Mouse (Mus musculus) MEL (cell line): ENCODE data around the gene Hist1h2bh.
"Not testable (repeated sequence)": the region's sequence is repeated elsewhere in the genome, so short reads cannot be mapped to it uniquely, and the experiment has no call there.

Experiments used
- CTCF ChIP-seq, 3 experiments: IDR thresholded peaks in 2 of 3; conservative IDR thresholded peaks in 1 of 3; 2 replicates each; pipeline ENCODE4 v1.5.1; 2011 to 2012; ENCODE audit warnings: low read length in 3 of 3, low read depth in 2 of 3, mild to moderate bottlenecking in 2 of 3, improper control_type of control experiment in 1 of 3, inconsistent platforms in 1 of 3, mixed read lengths in 1 of 3, moderate library complexity in 1 of 3; ENCODE audit not compliant: control insufficient read depth in 1 of 3, insufficient read depth in 1 of 3, poor library complexity in 1 of 3, severe bottlenecking in 1 of 3
- ELF1 ChIP-seq: IDR thresholded peaks from 2 replicates; pipeline ENCODE4 v1.6.1; 2014; ENCODE audit warnings: low read depth, mild to moderate bottlenecking, inconsistent platforms, low read length, improper control_type of control experiment, moderate library complexity
- JUND ChIP-seq: IDR thresholded peaks from 2 replicates; pipeline ENCODE4 v1.6.1; 2011; ENCODE audit warnings: low read depth, mild to moderate bottlenecking, improper control_type of control experiment, low read length
- MXI1 ChIP-seq: IDR thresholded peaks from 2 replicates; pipeline ENCODE4 v1.6.1; 2011; ENCODE audit warnings: mild to moderate bottlenecking, low read depth, low read length, improper control_type of control experiment
- POLR2A ChIP-seq, 2 experiments: IDR thresholded peaks; 2 replicates each; pipeline ENCODE4 v1.6.1; 2011 to 2012; ENCODE audit warnings: low read length in 2 of 2, mild to moderate bottlenecking in 2 of 2, control low read depth in 1 of 2, improper control_type of control experiment in 1 of 2, low read depth in 1 of 2, moderate library complexity in 1 of 2; ENCODE audit not compliant: control insufficient read depth in 1 of 2, insufficient read depth in 1 of 2, poor library complexity in 1 of 2
- USF1 ChIP-seq: IDR thresholded peaks from 2 replicates; pipeline ENCODE4 v1.6.1; 2014; ENCODE audit warnings: low read depth, mild to moderate bottlenecking, inconsistent platforms, low read length, improper control_type of control experiment, moderate library complexity
- ZKSCAN1 ChIP-seq: IDR thresholded peaks from 2 replicates; pipeline ENCODE4 v1.6.1; 2012; ENCODE audit warnings: low read depth, mild to moderate bottlenecking, inconsistent platforms, low read length, improper control_type of control experiment, moderate library complexity
- ZNF384 ChIP-seq: IDR thresholded peaks from 2 replicates; pipeline ENCODE4 v1.6.1; 2012; ENCODE audit warnings: low read depth, mild to moderate bottlenecking, inconsistent platforms, low read length, improper control_type of control experiment

GRCm38 (mm10) chr13:23560699-23561098 is 17.5 kb upstream of the Hist1h2bh start:
- not testable (repeated sequence) for TF ChIP-seq CTCF (IDR thresholded peaks at IDR 0.05 in 2 of 3, conservative IDR thresholded peaks at IDR 0.05 in 1 of 3; ENCODE audit: control insufficient read depth in 1 of 3, insufficient read depth in 1 of 3, low read depth in 2 of 3, low read length in 3 of 3, poor library complexity in 1 of 3, severe bottlenecking in 1 of 3); USF1; POLR2A (IDR thresholded peaks at IDR 0.05; ENCODE audit: control insufficient read depth in 1 of 2, insufficient read depth in 1 of 2, low read depth in 1 of 2, low read length in 2 of 2, poor library complexity in 1 of 2); MXI1; ELF1; ZKSCAN1; JUND; ZNF384
